Mouse (Mus musculus) limb, embryonic 14.5 days (tissue): ENCODE measurements around the gene Ice2. TPM values are rescaled to one million over a fixed set of nuclear protein-coding genes. Genes with fewer than 3 reads are reported as not detected.

ENCODE experiments used
- ATAC-seq: fragments of 200-750 bp; cut with Nextera tagmentation; 2 replicates; pipeline ENCODE4 v1.8.0; 2017; ENCODE audit warnings: low read depth, moderate number of reproducible peaks, moderate TSS enrichment; ENCODE audit not compliant: low FRiP score
- DNase-seq: peaks from one replicate; pipeline ENCODE4 v3.0.0-alpha.2; 2015; ENCODE audit warnings: low spot score
- H3K27ac ChIP-seq: fragments of 300-500 bp; sonication (generic); replicated peaks from 2 replicates; pipeline ENCODE4 v1.5.1; 2014; ENCODE audit warnings: low read depth, mild to moderate bottlenecking, low read length, moderate library complexity, mixed read lengths
- H3K27me3 ChIP-seq: fragments of 300-500 bp; sonication (generic); 2 replicates; pipeline ENCODE4 v1.6.1; 2014; ENCODE audit warnings: low read length, mixed read lengths; ENCODE audit not compliant: control insufficient read depth, insufficient read depth
- H3K36me3 ChIP-seq: fragments of 300-500 bp; sonication (generic); 2 replicates; pipeline ENCODE4 v1.6.1; 2014; ENCODE audit warnings: mild to moderate bottlenecking, low read length, moderate library complexity, mixed read lengths; ENCODE audit not compliant: control insufficient read depth, insufficient read depth
- H3K4me1 ChIP-seq: fragments of 300-500 bp; sonication (generic); 2 replicates; pipeline ENCODE4 v1.6.1; 2014; ENCODE audit warnings: antibody characterized with exemption, low read length, mixed read lengths; ENCODE audit not compliant: control insufficient read depth, insufficient read depth
- H3K4me2 ChIP-seq: fragments of 300-500 bp; sonication (generic); replicated peaks from 2 replicates; pipeline ENCODE4 v1.6.1; 2014; ENCODE audit warnings: low read depth, mild to moderate bottlenecking, low read length, moderate library complexity; ENCODE audit not compliant: severe bottlenecking
- H3K4me3 ChIP-seq: fragments of 300-500 bp; sonication (generic); replicated peaks from 2 replicates; pipeline ENCODE4 v1.5.1; 2014; ENCODE audit warnings: low read length
- H3K9ac ChIP-seq: fragments of 300-500 bp; sonication (generic); 2 replicates; pipeline ENCODE4 v1.6.1; 2014; ENCODE audit warnings: mild to moderate bottlenecking, low read depth, low read length, moderate library complexity; ENCODE audit not compliant: severe bottlenecking
- H3K9me3 ChIP-seq: fragments of 300-500 bp; sonication (generic); 2 replicates; pipeline ENCODE4 v1.6.1; 2016; ENCODE audit warnings: low read length; ENCODE audit not compliant: control insufficient read depth
- POLR2A ChIP-seq: fragments of 200-500 bp; IDR thresholded peaks from 2 replicates; pipeline ENCODE4 v1.8.0; 2012; ENCODE audit warnings: inconsistent platforms, mild to moderate bottlenecking, moderate library complexity, borderline replicate concordance; ENCODE audit not compliant: insufficient read depth, insufficient read length; ENCODE audit errors: extremely low read depth
- WGBS: fragments of 180-500 bp; shearing (Covaris S2); extraction: QIAGEN DNeasy Blood & Tissue Kit; methylation state at CpG from one replicate; pipeline ENCODE4 v1.1.7; 2014; 5-methylcytosine and 5-hydroxymethylcytosine counted together
- polyA plus RNA-seq, 2 experiments: library from polyadenylated mRNA; depleted of rRNA in 1 of 2; stranded (reverse) in 1 of 2; unstranded in 1 of 2; fragments of >200 nt; fragmentation: Nextera tagmentation in 1 of 2; extraction: Ambion mirVana in 1 of 2; gene quantifications; 2 replicates each; pipeline versions ENCODE4 v1.2.1 to v1.2.3; 2012 to 2014

Ice2 gene
- polyA plus RNA-seq, 2 experiments, result 13.7 to 15.8 TPM

DNA sequence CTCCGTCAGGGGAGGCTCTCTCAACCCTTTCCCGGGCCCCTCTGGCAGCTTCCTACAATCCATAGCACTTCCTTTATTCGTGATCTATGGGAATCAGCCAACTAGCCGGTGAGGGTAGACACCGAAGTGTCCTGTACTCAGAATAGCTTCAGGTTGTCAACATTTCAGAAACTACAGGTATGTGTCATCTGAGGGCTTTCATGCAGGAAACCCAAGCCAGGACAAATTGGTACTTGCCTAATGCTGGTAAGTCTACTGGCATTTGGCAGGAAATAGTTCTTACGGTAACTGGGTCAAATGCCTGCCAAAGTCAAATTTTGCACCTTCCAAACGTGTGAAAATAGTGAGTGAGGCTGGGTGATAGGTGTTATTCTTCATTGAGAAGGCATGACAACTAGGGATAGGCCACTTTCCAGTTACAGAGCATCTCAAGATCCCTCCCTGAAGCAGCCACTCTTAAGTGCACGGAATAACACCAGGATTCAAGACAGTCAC lies 35.7 kb upstream of the Ice2 start:
- H3K27ac ChIP-seq, result no peak overlapping the region
- no peak overlapping the region for H3K4me3 ChIP-seq
- 0 out of 2 replicates have a peak, but pooled peaks cover 2% of the 10 kb centered on the region for H3K4me1 ChIP-seq
- H3K27me3 ChIP-seq, result no peaks in the 10 kb centered on the region
- no peak overlapping the region for H3K9ac ChIP-seq
- DNase-seq (no peak), ATAC-seq (no peak)
- 88% methylated on average over 8 of the region's 8 CpGs for WGBS
- peaks cover 4% of the 10 kb centered on the region; the same call in 1 of the 2 replicates for H3K36me3 ChIP-seq
- no peak for TF ChIP-seq POLR2A
- no peak overlapping the region for H3K4me2 ChIP-seq
- H3K9me3 ChIP-seq, result no peaks in the 10 kb centered on the region

DNA sequence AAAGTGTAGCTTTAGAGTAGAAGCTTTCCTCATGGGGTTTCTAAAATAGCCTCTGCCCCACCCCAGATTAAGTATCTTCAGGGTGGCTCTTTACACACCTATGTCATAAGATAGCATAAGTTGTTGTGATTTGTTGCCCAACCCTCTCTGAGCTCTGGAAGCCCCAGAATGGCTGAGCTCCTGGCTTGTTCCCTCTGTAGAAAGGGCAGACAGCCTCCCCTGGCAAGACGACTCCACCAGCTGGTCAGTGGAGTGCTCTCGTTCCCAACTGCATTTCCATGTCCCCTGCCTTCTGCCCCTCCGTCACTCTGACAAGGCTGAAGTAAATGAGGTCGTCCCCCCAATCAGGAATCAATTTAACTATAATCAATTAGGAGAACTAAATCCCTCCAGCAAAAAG lies 34.9 kb upstream of the Ice2 start:
- ATAC-seq (no peak), DNase-seq (no peak)
- no peak for TF ChIP-seq POLR2A
- no peak overlapping the region for H3K4me3 ChIP-seq
- 31% methylated on average over 4 of the region's 4 CpGs for WGBS
- H3K9me3 ChIP-seq, result no peaks in the 10 kb centered on the region
- no peak overlapping the region for H3K9ac ChIP-seq
- peaks cover 4% of the 10 kb centered on the region; the same call in 1 of the 2 replicates for H3K36me3 ChIP-seq
- H3K27ac ChIP-seq, result no peak overlapping the region
- H3K4me2 ChIP-seq, result no peak overlapping the region
- H3K27me3 ChIP-seq, result no peaks in the 10 kb centered on the region
- 0 out of 2 replicates have a peak, but pooled peaks cover 2% of the 10 kb centered on the region for H3K4me1 ChIP-seq

DNA sequence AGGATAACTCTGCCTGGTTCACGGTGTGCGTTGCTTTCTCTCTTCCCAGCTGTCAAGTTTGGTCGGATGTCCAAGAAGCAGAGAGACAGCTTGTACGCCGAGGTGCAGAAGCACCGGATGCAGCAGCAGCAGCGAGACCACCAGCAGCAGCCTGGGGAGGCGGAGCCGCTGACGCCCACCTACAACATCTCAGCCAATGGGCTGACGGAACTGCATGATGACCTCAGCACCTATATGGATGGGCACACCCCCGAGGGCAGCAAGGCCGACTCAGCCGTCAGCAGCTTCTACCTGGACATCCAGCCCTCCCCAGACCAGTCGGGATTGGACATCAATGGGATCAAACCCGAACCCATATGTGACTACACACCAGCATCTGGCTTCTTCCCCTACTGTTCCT lies 33.6 kb upstream of the Ice2 start:
- no peaks in the 10 kb centered on the region for H3K9me3 ChIP-seq

DNA sequence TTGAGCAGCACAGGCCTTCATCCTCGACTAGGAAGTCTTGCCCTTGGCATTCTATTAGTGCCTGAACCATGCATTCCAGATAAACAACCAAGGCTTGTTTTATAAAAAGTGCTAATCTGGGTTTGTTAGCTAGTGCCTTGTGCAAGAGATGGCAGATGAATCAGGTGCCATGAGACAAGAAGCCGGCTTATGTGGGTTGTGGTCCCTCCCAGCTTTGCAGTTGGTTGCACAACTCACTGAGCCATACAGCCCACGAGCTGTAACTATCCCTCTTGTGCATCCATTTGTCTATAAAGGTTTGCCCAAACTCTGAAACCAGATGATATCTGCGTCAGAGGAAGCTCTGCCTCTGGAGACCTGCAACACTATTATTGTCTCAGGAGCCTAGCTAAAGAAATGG lies 30.7 kb upstream of the Ice2 start:
- ATAC-seq (no peak), DNase-seq (no peak)
- Histone ChIP-seq H3K9ac (no peak overlapping the region), H3K4me3 (no peak overlapping the region), H3K9me3 (no peaks in the 10 kb centered on the region), H3K27me3 (no peaks in the 10 kb centered on the region), H3K27ac (no peak overlapping the region), H3K4me1 (0 out of 2 replicates have a peak, but pooled peaks cover 2% of the 10 kb centered on the region), H3K36me3 (peaks cover 4% of the 10 kb centered on the region; the same call in 1 of the 2 replicates), H3K4me2 (no peak overlapping the region)
- TF ChIP-seq POLR2A, result no peak
- WGBS, result 71% methylated on average over 4 of the region's 4 CpGs

More for the DNA sequence above, 33.6 kb upstream of the Ice2 start:
- DNase-seq (no peak), ATAC-seq (no peak)
- Histone ChIP-seq H3K4me2 (no peak overlapping the region), H3K27me3 (no peaks in the 10 kb centered on the region), H3K9ac (no peak overlapping the region), H3K36me3 (peaks cover 4% of the 10 kb centered on the region; the same call in 1 of the 2 replicates), H3K4me3 (no peak overlapping the region), H3K4me1 (0 out of 2 replicates have a peak, but pooled peaks cover 2% of the 10 kb centered on the region), H3K27ac (no peak overlapping the region)
- 67% methylated on average over 16 of the region's 16 CpGs for WGBS
- TF ChIP-seq POLR2A, result no peak

DNA sequence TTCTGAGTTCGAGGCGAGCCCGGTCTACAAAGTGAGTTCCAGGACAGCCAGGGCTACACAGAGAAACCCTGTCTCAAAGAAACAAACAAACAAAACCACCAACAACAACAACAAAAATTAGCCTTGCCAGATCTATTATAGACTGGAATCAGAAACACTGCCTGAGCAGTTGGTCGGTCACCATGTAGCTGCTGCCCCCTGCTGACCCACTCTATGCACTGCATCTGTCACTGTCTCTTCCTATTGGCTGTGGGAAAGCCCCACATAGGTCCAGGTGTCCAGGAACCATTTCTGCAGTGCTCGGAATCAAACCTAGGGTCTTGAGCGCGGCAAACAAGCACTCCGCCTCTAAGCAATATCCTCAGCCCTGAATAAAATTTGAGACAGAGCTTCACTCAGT lies 29.6 kb upstream of the Ice2 start:
- DNase-seq, result peak; percentile 49
- WGBS, result 78% methylated on average over 8 of the region's 8 CpGs

More for the DNA sequence above, 29.6 kb upstream of the Ice2 start:
- no peak for TF ChIP-seq POLR2A
- no peak overlapping the region for H3K27ac ChIP-seq
- H3K4me3 ChIP-seq, result no peak overlapping the region
- H3K9me3 ChIP-seq, result no peaks in the 10 kb centered on the region
- no peak overlapping the region for H3K4me2 ChIP-seq
- no peak for ATAC-seq
- peaks cover 4% of the 10 kb centered on the region; the same call in 1 of the 2 replicates for H3K36me3 ChIP-seq
- no peaks in the 10 kb centered on the region for H3K27me3 ChIP-seq
- H3K4me1 ChIP-seq, result 0 out of 2 replicates have a peak, but pooled peaks cover 2% of the 10 kb centered on the region
- H3K9ac ChIP-seq, result no peak overlapping the region
